Mouse (Mus musculus): Measurements from ENCODE around the gene Ttf1. TPM values are rescaled to one million over a fixed set of nuclear protein-coding genes. Genes with fewer than 3 reads are reported as not detected.

The Ttf1 gene
- 3.2 TPM in 1 of 2 replicates, not detected in the other for polyA plus RNA-seq (2012; ENCODE audit: insufficient read depth, low replicate concordance)

GRCm38 (mm10) chr2:29060135-29060597, at the start of gene Ttf1:
Gene Ttf1, plus strand, starts transcription at chr2:29060262.
- H3K9me3 ChIP-seq, result no peaks in the 10 kb centered on the region
- H3K36me3 ChIP-seq (replicated peaks; ENCODE audit: low read length), result peaks cover 22% of the 10 kb centered on the region
- H3K4me3 ChIP-seq (replicated peaks), result peak within 1 kb of the TSS; percentile 94
- TF ChIP-seq FLI1 (IDR thresholded peaks at IDR 0.05; ENCODE audit: low read length) (peak; percentile 75), GATA1 (IDR thresholded peaks at IDR 0.05; ENCODE audit: borderline replicate concordance, low read length) (no peak)
- peaks cover 2% of the 10 kb centered on the region for H3K27me3 ChIP-seq (replicated peaks)
- H3K4me1 ChIP-seq, result peaks cover 43% of the 10 kb centered on the region

DNA sequence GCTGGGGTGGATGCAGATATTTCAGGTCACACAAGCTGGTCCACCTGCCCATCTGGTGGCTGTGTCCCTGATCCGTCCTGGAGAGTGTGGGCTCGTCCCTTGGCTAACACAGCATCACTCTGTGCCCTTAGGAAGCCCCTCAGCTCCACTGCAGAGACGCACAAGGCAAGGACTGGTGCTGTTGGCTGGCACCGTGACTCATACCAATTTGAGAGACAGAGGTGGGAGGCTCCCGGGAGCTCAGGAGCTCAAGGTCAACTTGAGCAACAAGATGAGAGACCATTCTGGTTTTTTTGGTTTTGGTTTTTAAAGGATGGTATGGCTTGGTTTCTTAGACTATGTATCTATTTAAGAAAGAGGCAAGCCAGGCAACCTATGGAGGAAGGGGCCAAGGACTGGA, 47.5 kb upstream of the Ttf1 start:
- H3K27me3 ChIP-seq (replicated peaks), result peaks cover 78% of the 10 kb centered on the region

GRCm38 (mm10) chr2:29016599-29017587, 43.2 kb upstream of the Ttf1 start:
- H3K4me1 ChIP-seq, result peaks cover 13% of the 10 kb centered on the region
- peaks cover 64% of the 10 kb centered on the region for H3K27me3 ChIP-seq (replicated peaks)
- TF ChIP-seq GATA1 (IDR thresholded peaks at IDR 0.05; ENCODE audit: borderline replicate concordance, low read length), result no peak
- TF ChIP-seq FLI1 (IDR thresholded peaks at IDR 0.05; ENCODE audit: low read length), result no peak

More for the DNA sequence above, 47.5 kb upstream of the Ttf1 start:
- peaks cover 13% of the 10 kb centered on the region for H3K4me1 ChIP-seq
- no peak for TF ChIP-seq GATA1 (IDR thresholded peaks at IDR 0.05; ENCODE audit: borderline replicate concordance, low read length)
- no peak for TF ChIP-seq FLI1 (IDR thresholded peaks at IDR 0.05; ENCODE audit: low read length)
- no peak overlapping the region for H3K4me3 ChIP-seq (replicated peaks)
- no peaks in the 10 kb centered on the region for H3K36me3 ChIP-seq (replicated peaks; ENCODE audit: low read length)
- no peaks in the 10 kb centered on the region for H3K9me3 ChIP-seq

GRCm38 (mm10) chr2:29018680-29019079, 41.4 kb upstream of the Ttf1 start:
- no peaks in the 10 kb centered on the region for H3K36me3 ChIP-seq (replicated peaks; ENCODE audit: low read length)
- H3K9me3 ChIP-seq, result no peaks in the 10 kb centered on the region
- H3K4me3 ChIP-seq (replicated peaks), result no peak overlapping the region
- peaks cover 61% of the 10 kb centered on the region for H3K27me3 ChIP-seq (replicated peaks)
- H3K4me1 ChIP-seq, result peaks cover 13% of the 10 kb centered on the region
- TF ChIP-seq FLI1 (IDR thresholded peaks at IDR 0.05; ENCODE audit: low read length), result no peak
- TF ChIP-seq GATA1 (IDR thresholded peaks at IDR 0.05; ENCODE audit: borderline replicate concordance, low read length), result no peak

More at GRCm38 (mm10) chr2:29016599-29017587, 43.2 kb upstream of the Ttf1 start:
- H3K4me3 ChIP-seq (replicated peaks), result no peak overlapping the region
- no peaks in the 10 kb centered on the region for H3K36me3 ChIP-seq (replicated peaks; ENCODE audit: low read length)
- H3K9me3 ChIP-seq, result no peaks in the 10 kb centered on the region

- Histone ChIP-seq H3K4me1 (peaks cover 11% of the 10 kb centered on the region), H3K4me3 (replicated peaks) (no peak overlapping the region), H3K27me3 (replicated peaks) (peaks cover 57% of the 10 kb centered on the region), H3K36me3 (replicated peaks; ENCODE audit: low read length) (no peaks in the 10 kb centered on the region), H3K9me3 (no peaks in the 10 kb centered on the region)
- TF ChIP-seq GATA1 (IDR thresholded peaks at IDR 0.05; ENCODE audit: borderline replicate concordance, low read length) (no peak), FLI1 (IDR thresholded peaks at IDR 0.05; ENCODE audit: low read length) (no peak)
Observed at GRCm38 (mm10) chr2:29021025-29021424, 39.0 kb upstream of the Ttf1 start.

DNA sequence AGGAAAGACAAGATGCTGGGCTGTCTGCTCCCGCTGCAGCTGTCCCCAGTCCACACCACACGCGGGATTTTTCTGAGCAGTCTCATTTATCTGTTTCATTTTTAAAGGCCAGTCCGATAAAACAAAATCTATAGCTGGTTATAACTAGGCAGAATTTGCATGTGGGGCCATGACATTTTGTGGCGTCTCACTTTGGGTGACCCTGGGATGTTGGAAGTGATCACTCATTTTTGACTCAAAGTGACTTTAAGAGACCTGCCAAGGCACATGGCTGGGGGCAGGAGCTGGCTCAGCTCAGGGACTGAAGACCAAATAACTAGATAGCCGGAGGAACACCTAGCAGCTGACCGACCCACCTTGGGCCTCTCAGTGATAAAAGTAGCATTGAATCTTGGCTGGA, 37.1 kb upstream of the Ttf1 start:
- no peak for TF ChIP-seq FLI1 (IDR thresholded peaks at IDR 0.05; ENCODE audit: low read length)
- no peak for TF ChIP-seq GATA1 (IDR thresholded peaks at IDR 0.05; ENCODE audit: borderline replicate concordance, low read length)
- Histone ChIP-seq H3K36me3 (replicated peaks; ENCODE audit: low read length) (no peaks in the 10 kb centered on the region), H3K4me3 (replicated peaks) (no peak overlapping the region), H3K4me1 (no peaks in the 10 kb centered on the region), H3K27me3 (replicated peaks) (peaks cover 48% of the 10 kb centered on the region), H3K9me3 (peaks cover 8% of the 10 kb centered on the region)

DNA sequence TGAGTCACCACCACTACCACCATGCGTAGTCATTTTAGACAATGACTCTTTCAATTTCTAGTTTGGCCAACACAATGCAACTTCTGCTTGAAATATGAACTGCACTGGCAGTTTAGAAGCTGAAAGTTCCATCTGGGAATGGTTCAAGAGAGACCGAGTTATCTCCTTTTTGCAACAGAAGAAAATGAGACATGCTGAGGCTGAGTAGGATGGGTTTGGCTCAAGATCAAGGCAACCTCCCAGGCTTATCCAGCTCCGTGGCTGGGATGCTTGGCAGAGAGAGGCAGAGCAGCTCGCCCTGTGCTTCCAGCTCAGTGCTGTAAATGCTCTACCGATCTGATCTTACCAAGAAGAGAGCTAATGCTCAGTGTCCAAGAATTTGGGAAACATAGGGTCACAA, 34.8 kb upstream of the Ttf1 start:
- H3K4me3 ChIP-seq (replicated peaks), result no peak overlapping the region
- no peaks in the 10 kb centered on the region; the same call in 1 of the 2 replicates for H3K4me1 ChIP-seq
- H3K9me3 ChIP-seq, result peaks cover 8% of the 10 kb centered on the region
- peaks cover 47% of the 10 kb centered on the region for H3K27me3 ChIP-seq (replicated peaks)
- TF ChIP-seq FLI1 (IDR thresholded peaks at IDR 0.05; ENCODE audit: low read length) (no peak), GATA1 (IDR thresholded peaks at IDR 0.05; ENCODE audit: borderline replicate concordance, low read length) (no peak)
- no peaks in the 10 kb centered on the region for H3K36me3 ChIP-seq (replicated peaks; ENCODE audit: low read length)

DNA sequence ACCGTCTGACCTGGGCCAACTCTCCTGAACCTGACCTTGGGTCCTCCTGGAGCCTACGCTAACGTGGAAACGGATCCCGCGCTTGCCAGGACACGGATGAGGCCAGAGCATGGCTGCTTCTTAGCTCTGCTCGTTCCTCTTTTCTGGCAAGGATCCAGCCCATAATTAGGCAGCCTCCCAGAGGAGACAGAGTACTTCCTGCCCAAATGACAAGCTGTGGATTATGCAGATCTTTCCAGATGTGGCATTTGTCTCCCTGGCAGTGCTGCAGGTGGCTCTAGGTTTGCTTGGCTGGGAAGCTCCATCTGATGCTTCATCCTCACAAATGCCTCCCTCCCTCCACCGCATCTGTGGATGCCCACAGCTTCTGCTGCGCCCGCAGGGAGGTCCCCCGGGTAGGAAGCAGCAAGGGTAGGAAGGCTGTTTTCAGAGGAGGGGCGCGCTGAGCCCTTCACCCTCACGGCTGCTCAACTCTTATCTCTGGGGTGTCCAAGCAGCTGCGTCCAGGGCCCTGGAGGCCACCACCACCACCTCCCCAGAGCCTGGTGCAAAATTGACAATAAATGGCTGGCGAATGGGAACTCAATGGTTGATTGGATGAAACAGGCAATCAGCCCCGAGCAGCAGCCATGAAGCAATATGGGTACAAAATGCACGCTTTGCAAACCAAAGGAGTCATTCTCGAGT, 29.9 kb upstream of the Ttf1 start:
- H3K27me3 ChIP-seq (replicated peaks), result peaks cover 58% of the 10 kb centered on the region
- H3K36me3 ChIP-seq (replicated peaks; ENCODE audit: low read length), result no peaks in the 10 kb centered on the region
- TF ChIP-seq GATA1 (IDR thresholded peaks at IDR 0.05; ENCODE audit: borderline replicate concordance, low read length) (no peak), FLI1 (IDR thresholded peaks at IDR 0.05; ENCODE audit: low read length) (no peak)
- peaks cover 8% of the 10 kb centered on the region for H3K9me3 ChIP-seq
- H3K4me3 ChIP-seq (replicated peaks), result no peak overlapping the region
- no peaks in the 10 kb centered on the region; the same call in 1 of the 2 replicates for H3K4me1 ChIP-seq

DNA sequence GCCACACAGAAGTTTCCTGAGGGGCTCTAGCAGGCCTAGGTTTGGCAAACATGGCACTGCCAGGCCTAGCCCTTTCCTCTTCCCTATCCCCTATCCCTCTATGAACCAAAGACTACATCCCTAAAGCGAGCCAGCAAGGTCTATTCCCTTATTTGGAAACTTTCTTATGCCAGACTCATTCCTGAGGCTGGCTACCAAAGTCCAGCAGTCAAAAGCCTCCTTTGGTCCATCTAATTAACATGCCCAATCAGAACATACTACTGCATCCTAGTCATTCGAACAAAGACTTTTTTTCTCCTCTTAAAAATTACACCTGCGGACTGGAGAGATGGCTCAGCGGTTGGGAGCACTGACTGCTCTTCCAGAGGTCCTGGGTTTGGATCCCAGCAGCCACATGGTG, 28.1 kb upstream of the Ttf1 start:
- Histone ChIP-seq H3K4me1 (no peaks in the 10 kb centered on the region; the same call in 1 of the 2 replicates), H3K27me3 (replicated peaks) (peaks cover 59% of the 10 kb centered on the region), H3K36me3 (replicated peaks; ENCODE audit: low read length) (no peaks in the 10 kb centered on the region), H3K4me3 (replicated peaks) (no peak overlapping the region), H3K9me3 (0 out of 2 replicates have a peak, but pooled peaks cover 1% of the 10 kb centered on the region)
- TF ChIP-seq FLI1 (IDR thresholded peaks at IDR 0.05; ENCODE audit: low read length) (no peak), GATA1 (IDR thresholded peaks at IDR 0.05; ENCODE audit: borderline replicate concordance, low read length) (no peak)
